Mouse (Mus musculus) embryonic facial prominence, embryonic 14.5 days (tissue): ENCODE results near the gene Bcl6. TPM values are rescaled to one million over a fixed set of nuclear protein-coding genes. Genes with fewer than 3 reads are reported as not detected.

Experiments
- ATAC-seq: fragments of 200-750 bp; cut with Nextera tagmentation; 2 replicates; pipeline ENCODE4 v1.8.0; 2017; ENCODE audit warnings: low read depth, moderate number of reproducible peaks, moderate TSS enrichment
- DNase-seq: peaks from one replicate; pipeline ENCODE4 v3.0.0-alpha.2; 2015; ENCODE audit warnings: low spot score
- H3K27ac ChIP-seq: fragments of 300-500 bp; sonication (generic); replicated peaks from 2 replicates; pipeline ENCODE4 v1.5.1; 2014; ENCODE audit warnings: low read depth, mild to moderate bottlenecking, low read length, moderate library complexity
- H3K27me3 ChIP-seq: fragments of 300-500 bp; sonication (generic); replicated peaks from 2 replicates; pipeline ENCODE4 v1.6.1; 2014; ENCODE audit warnings: low read length; ENCODE audit not compliant: control insufficient read depth, insufficient read depth
- H3K36me3 ChIP-seq: fragments of 300-500 bp; sonication (generic); 2 replicates; pipeline ENCODE4 v1.6.1; 2014; ENCODE audit warnings: low read length, mixed read lengths; ENCODE audit not compliant: control insufficient read depth, insufficient read depth
- H3K4me1 ChIP-seq: fragments of 300-500 bp; sonication (generic); 2 replicates; pipeline ENCODE4 v1.6.1; 2014; ENCODE audit warnings: antibody characterized with exemption, low read length; ENCODE audit not compliant: control insufficient read depth, insufficient read depth
- H3K4me2 ChIP-seq: fragments of 300-500 bp; sonication (generic); 2 replicates; pipeline ENCODE4 v1.6.1; 2014; ENCODE audit warnings: low read depth, mild to moderate bottlenecking, low read length, moderate library complexity, mixed read lengths
- H3K4me3 ChIP-seq: fragments of 300-500 bp; sonication (generic); 2 replicates; pipeline ENCODE4 v1.5.1; 2014; ENCODE audit warnings: low read depth, mild to moderate bottlenecking, low read length
- H3K9ac ChIP-seq: fragments of 300-500 bp; sonication (generic); 2 replicates; pipeline ENCODE4 v1.6.1; 2014; ENCODE audit warnings: low read depth, mild to moderate bottlenecking, low read length, moderate library complexity, mixed read lengths
- H3K9me3 ChIP-seq: fragments of 300-500 bp; sonication (generic); 2 replicates; pipeline ENCODE4 v1.6.1; 2016; ENCODE audit warnings: low read length; ENCODE audit not compliant: control insufficient read depth
- WGBS: fragments of 180-500 bp; shearing (Covaris S2); extraction: QIAGEN DNeasy Blood & Tissue Kit; methylation state at CpG from one replicate; pipeline ENCODE4 v1.1.7; 2014; 5-methylcytosine and 5-hydroxymethylcytosine counted together
- polyA plus RNA-seq: library from polyadenylated mRNA; unstranded; fragments of >200 nt; fragmentation: Nextera tagmentation; extraction: Ambion mirVana; gene quantifications from 2 replicates; pipeline ENCODE4 v1.2.1, GENCODE M21; 2014

The Bcl6 gene
- polyA plus RNA-seq, 1 experiment from 2014 or later = 3.0 TPM

- WGBS = 3% methylated on average over 28 of the region's 28 CpGs
- peaks cover 23% of the 10 kb centered on the region for H3K27me3 ChIP-seq
- DNase-seq = peak; percentile 92
- ATAC-seq = peak; percentile 78
- H3K9ac ChIP-seq = 0 out of 2 replicates have a peak overlapping the region, but pooled peaks have one; percentile 50
- H3K9me3 ChIP-seq = no peaks in the 10 kb centered on the region
- peaks cover 29% of the 10 kb centered on the region for H3K4me1 ChIP-seq
- H3K4me3 ChIP-seq = peak overlapping the region; percentile 41
- H3K36me3 ChIP-seq = no peaks in the 10 kb centered on the region
- 0 out of 2 replicates have a peak overlapping the region, but pooled peaks have one; percentile 36 for H3K27ac ChIP-seq
- H3K4me2 ChIP-seq = peak overlapping the region; percentile 93
Measured at GRCm38 (mm10) chr16:23981925-23982851, 6.5 kb downstream of the Bcl6 start.

- H3K9me3 ChIP-seq = no peaks in the 10 kb centered on the region
- peaks cover 23% of the 10 kb centered on the region for H3K27me3 ChIP-seq
- H3K36me3 ChIP-seq = no peaks in the 10 kb centered on the region
- 3% methylated on average over 29 of the region's 32 CpGs for WGBS
- ATAC-seq = no peak
- no peak overlapping the region for H3K27ac ChIP-seq
- H3K4me3 ChIP-seq = peak overlapping the region; percentile 41
- H3K4me2 ChIP-seq = peak overlapping the region; percentile 93
- H3K4me1 ChIP-seq = peaks cover 27% of the 10 kb centered on the region
- DNase-seq = no peak
- peak overlapping the region; percentile 58 for H3K9ac ChIP-seq
Measured at GRCm38 (mm10) chr16:23980991-23981720, 7.5 kb downstream of the Bcl6 start.

GRCm38 (mm10) chr16:23980201-23980870 is 8.3 kb downstream of the Bcl6 start:
- peak overlapping the region; percentile 93 for H3K4me2 ChIP-seq
- H3K4me1 ChIP-seq = peaks cover 21% of the 10 kb centered on the region

GRCm38 (mm10) chr16:23979446-23979845 is 9.2 kb downstream of the Bcl6 start:
- Histone ChIP-seq H3K36me3 (no peaks in the 10 kb centered on the region; the same call in 1 of the 2 replicates), H3K27me3 (peaks cover 23% of the 10 kb centered on the region), H3K27ac (no peak overlapping the region), H3K9ac (no peak overlapping the region), H3K4me3 (no peak overlapping the region), H3K9me3 (no peaks in the 10 kb centered on the region), H3K4me2 (no peak overlapping the region), H3K4me1 (peaks cover 18% of the 10 kb centered on the region)
- DNase-seq (no peak), ATAC-seq (no peak)
- 75% methylated on average over 9 of the region's 9 CpGs for whole genome bisulfite sequencing

More at GRCm38 (mm10) chr16:23980201-23980870, 8.3 kb downstream of the Bcl6 start:
- peaks cover 23% of the 10 kb centered on the region for H3K27me3 ChIP-seq
- no peak for DNase-seq
- no peaks in the 10 kb centered on the region for H3K9me3 ChIP-seq
- ATAC-seq = no peak
- WGBS = 10% methylated on average over 11 of the region's 11 CpGs
- peak overlapping the region; percentile 58 for H3K9ac ChIP-seq
- H3K4me3 ChIP-seq = peak overlapping the region; percentile 41
- no peak overlapping the region for H3K27ac ChIP-seq
- H3K36me3 ChIP-seq = no peaks in the 10 kb centered on the region

GRCm38 (mm10) chr16:23978495-23978894 is 10.2 kb downstream of the Bcl6 start:
- no peak for DNase-seq
- Histone ChIP-seq H3K27ac (no peak overlapping the region), H3K9me3 (no peaks in the 10 kb centered on the region), H3K36me3 (no peaks in the 10 kb centered on the region; the same call in 1 of the 2 replicates), H3K4me1 (peaks cover 15% of the 10 kb centered on the region), H3K4me3 (no peak overlapping the region), H3K9ac (no peak overlapping the region), H3K4me2 (no peak overlapping the region), H3K27me3 (peaks cover 23% of the 10 kb centered on the region)
- 66% methylated on average over 4 of the region's 4 CpGs for WGBS
- ATAC-seq = no peak

- ATAC-seq (no peak), DNase-seq (no peak)
- Histone ChIP-seq H3K4me1 (peaks cover 14% of the 10 kb centered on the region), H3K27me3 (peaks cover 23% of the 10 kb centered on the region), H3K4me3 (no peak overlapping the region), H3K9ac (no peak overlapping the region), H3K4me2 (no peak overlapping the region), H3K27ac (no peak overlapping the region), H3K9me3 (no peaks in the 10 kb centered on the region), H3K36me3 (peaks cover 6% of the 10 kb centered on the region; the same call in 1 of the 2 replicates)
- WGBS = 80% methylated on average over 3 of the region's 3 CpGs
Measured at GRCm38 (mm10) chr16:23977732-23978131, 10.9 kb downstream of the Bcl6 start.

- Histone ChIP-seq H3K27ac (no peak overlapping the region), H3K36me3 (peaks cover 13% of the 10 kb centered on the region; the same call in 1 of the 2 replicates), H3K4me3 (no peak overlapping the region), H3K9me3 (no peaks in the 10 kb centered on the region), H3K9ac (no peak overlapping the region), H3K27me3 (peaks cover 16% of the 10 kb centered on the region), H3K4me2 (no peak overlapping the region), H3K4me1 (0 out of 2 replicates have a peak, but pooled peaks cover 5% of the 10 kb centered on the region)
- ATAC-seq = no peak
- DNase-seq = no peak
- 94% methylated on average over 2 of the region's 2 CpGs for WGBS
Measured at GRCm38 (mm10) chr16:23976196-23976595, 12.5 kb downstream of the Bcl6 start.
